Mouse (Mus musculus) bone marrow macrophage, adult 2 months (primary cell): Measurements from ENCODE around the gene Sipa1. TPM values are rescaled to one million over a fixed set of nuclear protein-coding genes. Genes with fewer than 3 reads are reported as not detected.

Experiments
- H3K27ac ChIP-seq: 2 replicates; pipeline ENCODE4 v1.5.1; 2012; ENCODE audit warnings: low read depth, low read length; ENCODE audit not compliant: insufficient read depth
- H3K4me1 ChIP-seq: 2 replicates; pipeline ENCODE4 v1.6.1; 2012; ENCODE audit warnings: low read length; ENCODE audit not compliant: control insufficient read depth, insufficient read depth
- H3K4me3 ChIP-seq: 2 replicates; pipeline ENCODE4 v1.5.1; 2012; ENCODE audit warnings: mild to moderate bottlenecking, low read length, moderate library complexity; ENCODE audit not compliant: insufficient read depth
- CTCF ChIP-seq: IDR thresholded peaks from 2 replicates; pipeline ENCODE4 v1.5.1; 2012; ENCODE audit warnings: low read depth, mild to moderate bottlenecking, low read length, moderate library complexity
- POLR2A ChIP-seq: IDR thresholded peaks from 2 replicates; pipeline ENCODE4 v1.6.1; 2012; ENCODE audit warnings: mild to moderate bottlenecking, low read depth, low read length, borderline replicate concordance
- polyA plus RNA-seq: library from polyadenylated mRNA; stranded (reverse); fragments of >200 nt; gene quantifications from 2 replicates; pipeline ENCODE4 v1.2.4, GENCODE M21; 2012; ENCODE audit not compliant: missing spikeins, insufficient read depth, insufficient read length

Gene Sipa1
- polyA plus RNA-seq, 1 experiment, result 117 TPM

DNA sequence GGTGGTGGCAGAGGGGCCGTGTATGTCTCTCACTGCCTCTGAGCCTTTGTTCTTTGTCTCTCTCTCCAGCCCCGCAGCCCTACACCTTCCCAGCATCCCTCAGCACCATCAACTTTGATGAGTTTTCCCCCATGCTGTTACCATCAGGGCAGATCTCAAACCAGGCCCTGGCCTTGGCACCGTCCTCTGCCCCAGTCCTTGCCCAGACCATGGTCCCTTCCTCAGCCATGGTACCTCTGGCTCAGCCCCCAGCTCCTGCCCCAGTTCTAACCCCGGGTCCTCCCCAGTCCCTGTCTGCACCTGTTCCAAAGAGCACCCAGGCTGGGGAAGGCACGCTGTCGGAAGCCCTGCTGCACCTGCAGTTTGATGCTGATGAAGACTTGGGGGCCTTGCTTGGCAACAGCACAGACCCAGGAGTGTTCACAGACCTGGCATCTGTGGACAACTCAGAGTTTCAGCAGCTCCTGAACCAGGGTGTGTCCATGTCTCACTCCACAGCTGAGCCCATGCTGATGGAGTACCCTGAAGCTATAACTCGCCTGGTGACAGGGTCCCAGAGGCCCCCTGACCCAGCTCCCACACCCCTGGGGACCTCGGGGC lies 16.7 kb downstream of the Sipa1 start:
- TF ChIP-seq CTCF, result no peak
- TF ChIP-seq POLR2A, result no peak
- H3K4me3 ChIP-seq, result no peak overlapping the region

DNA sequence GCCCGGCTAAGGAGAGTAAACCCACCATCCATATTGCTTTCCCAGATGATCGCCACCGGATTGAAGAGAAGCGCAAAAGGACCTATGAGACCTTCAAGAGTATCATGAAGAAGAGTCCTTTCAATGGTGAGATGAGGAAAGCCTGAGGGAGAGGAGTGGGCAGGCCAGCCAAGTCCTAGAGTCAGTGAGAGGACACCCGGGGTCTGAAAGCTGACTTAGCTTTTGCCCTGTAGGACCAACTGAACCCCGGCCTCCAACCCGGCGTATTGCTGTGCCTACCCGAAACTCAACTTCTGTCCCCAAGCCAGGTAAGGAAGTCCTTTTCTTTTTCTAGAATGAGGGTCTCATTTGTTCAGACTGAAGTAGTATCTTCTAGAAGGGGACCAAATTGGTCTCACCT lies 18.2 kb downstream of the Sipa1 start:
- Histone ChIP-seq H3K4me1 (peaks cover 15% of the 10 kb centered on the region), H3K4me3 (no peak overlapping the region)

More for the DNA sequence above, 16.7 kb downstream of the Sipa1 start:
- peaks cover 15% of the 10 kb centered on the region for H3K4me1 ChIP-seq
- no peak overlapping the region for H3K27ac ChIP-seq

DNA sequence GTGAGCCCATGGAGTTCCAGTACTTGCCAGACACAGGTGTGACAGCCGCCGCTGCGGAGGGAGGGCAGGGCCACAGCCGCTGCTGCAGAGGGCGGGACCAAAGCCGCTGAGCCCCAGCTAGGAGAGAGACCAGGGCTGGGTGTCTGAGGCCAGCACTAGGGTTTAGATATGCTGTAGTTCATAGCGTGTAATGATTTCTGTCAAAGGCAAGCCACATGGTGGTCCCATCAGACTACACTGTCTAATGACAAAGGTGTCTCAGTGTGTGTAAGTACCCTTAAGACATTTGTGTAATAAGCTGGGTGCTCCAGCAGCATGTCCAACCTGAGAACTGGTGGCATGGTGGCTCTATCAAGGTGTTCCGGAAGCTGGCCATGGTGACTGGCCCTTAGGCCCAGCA lies 21.9 kb downstream of the Sipa1 start:
- H3K4me3 ChIP-seq, result no peak overlapping the region

More for the DNA sequence above, 18.2 kb downstream of the Sipa1 start:
- no peak overlapping the region for H3K27ac ChIP-seq
- TF ChIP-seq POLR2A (no peak), CTCF (no peak)

DNA sequence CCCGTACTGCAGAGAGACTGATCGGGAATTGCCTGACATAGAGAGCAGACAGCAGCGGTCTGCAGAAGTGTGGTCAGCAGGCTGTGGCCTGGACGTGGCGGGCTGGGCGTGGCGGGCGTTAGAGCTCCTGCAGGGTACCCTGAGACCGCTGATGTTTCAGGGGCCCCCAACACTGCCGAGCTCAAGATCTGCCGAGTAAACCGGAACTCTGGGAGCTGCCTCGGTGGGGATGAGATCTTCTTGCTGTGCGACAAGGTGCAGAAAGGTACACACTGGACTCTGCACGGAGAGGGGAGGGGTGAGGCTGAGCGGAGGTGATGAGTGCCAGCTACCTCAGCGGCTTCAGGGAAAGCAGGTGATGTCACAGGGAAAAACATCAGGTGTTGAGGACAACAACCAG lies 22.5 kb downstream of the Sipa1 start:
- Histone ChIP-seq H3K4me1 (peaks cover 25% of the 10 kb centered on the region), H3K27ac (no peak overlapping the region), H3K4me3 (no peak overlapping the region)
- TF ChIP-seq POLR2A, result no peak
- TF ChIP-seq CTCF, result no peak

More for the DNA sequence above, 21.9 kb downstream of the Sipa1 start:
- TF ChIP-seq POLR2A (no peak), CTCF (no peak)
- peaks cover 19% of the 10 kb centered on the region for H3K4me1 ChIP-seq
- H3K27ac ChIP-seq, result no peak overlapping the region

DNA sequence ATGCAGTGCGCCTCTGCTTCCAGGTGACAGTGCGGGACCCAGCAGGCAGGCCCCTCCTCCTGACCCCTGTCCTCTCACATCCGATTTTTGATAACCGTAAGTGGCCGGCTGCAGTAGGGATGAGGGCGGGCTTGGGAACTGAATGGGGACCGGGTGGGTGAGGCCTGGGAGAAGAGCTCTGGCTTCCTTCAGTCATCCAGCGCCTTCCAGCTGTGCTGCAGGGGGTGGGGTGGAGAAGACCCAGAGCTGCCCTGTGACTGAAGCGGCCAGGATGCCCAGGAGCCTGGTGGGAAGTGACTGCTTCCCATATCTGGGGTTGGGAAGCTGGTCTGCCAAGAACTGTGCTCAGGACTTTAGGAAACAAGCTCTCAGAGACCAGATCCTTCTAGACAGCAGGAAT lies 23.2 kb downstream of the Sipa1 start:
- no peak for TF ChIP-seq CTCF
- TF ChIP-seq POLR2A, result no peak
- Histone ChIP-seq H3K4me1 (peaks cover 25% of the 10 kb centered on the region), H3K27ac (no peak overlapping the region), H3K4me3 (no peak overlapping the region)

- TF ChIP-seq POLR2A, result no peak
- no peak for TF ChIP-seq CTCF
- peak overlapping the region; percentile 94 for H3K4me3 ChIP-seq
- no peak overlapping the region for H3K27ac ChIP-seq
- H3K4me1 ChIP-seq, result peaks cover 25% of the 10 kb centered on the region
These were observed 25.0 kb downstream of the Sipa1 start for GRCm38 (mm10) chr19:5638416-5639005.

DNA sequence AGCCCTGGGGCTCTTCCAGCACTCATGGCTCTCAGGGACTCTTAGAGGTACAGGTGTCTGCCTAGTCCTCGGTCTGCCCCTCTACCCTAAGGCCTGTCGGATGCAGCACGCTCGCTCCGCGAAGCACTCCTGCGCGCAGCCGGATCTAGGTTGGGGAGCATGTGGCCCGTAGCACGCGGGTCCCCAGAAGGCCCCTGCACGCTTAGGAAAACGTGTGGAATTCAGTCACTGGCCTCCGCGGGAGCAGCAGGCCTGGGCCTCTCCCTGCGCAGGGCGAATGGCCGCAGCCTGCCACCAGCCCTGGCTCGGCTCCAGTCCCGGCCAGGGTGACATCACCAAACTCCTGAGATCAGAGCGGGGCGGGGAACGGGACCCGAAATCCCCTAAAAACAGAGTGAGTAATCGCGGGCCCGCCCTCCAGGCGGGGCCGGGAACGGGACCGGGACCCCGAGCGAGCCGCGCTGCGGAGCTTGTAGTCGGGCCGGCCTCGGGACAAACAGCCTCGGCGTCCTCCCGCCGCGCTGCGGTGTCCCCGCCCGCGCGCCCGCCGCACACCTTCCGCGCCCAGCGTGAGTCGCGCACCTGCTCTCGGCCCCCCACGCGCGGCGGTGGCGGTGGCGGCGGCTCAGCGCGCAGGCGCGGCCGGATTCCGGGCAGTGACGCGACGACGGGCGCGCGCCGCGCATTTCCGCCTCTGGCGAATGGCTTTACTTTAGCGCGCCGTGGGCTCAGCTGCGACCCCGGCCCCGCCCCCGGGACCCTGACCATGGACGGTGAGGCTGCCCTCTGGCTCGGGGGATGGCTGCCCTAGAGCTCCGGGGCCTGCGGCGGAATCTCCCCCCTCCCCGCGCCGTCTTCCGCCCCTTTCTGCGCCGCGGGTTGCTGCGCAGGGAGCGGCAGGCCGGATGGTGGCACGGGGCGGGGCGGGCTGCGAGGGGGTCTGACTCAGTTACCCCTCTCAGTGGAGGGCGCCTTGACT lies 26.1 kb downstream of the Sipa1 start, which contains the start of gene Rela:
Rela (plus strand) TSS at position 415 of the 979 bp plus-strand sequence.
- Histone ChIP-seq H3K4me3 (peak within 1 kb of the TSS; percentile 94), H3K27ac (peak within 1 kb of the TSS; percentile 84), H3K4me1 (peaks cover 25% of the 10 kb centered on the region)
- TF ChIP-seq CTCF (no peak), POLR2A (no peak)

GRCm38 (mm10) chr19:5636571-5637041 lies 26.9 kb downstream of the Sipa1 start:
- Histone ChIP-seq H3K4me3 (peak overlapping the region; percentile 94), H3K4me1 (peaks cover 25% of the 10 kb centered on the region), H3K27ac (peak overlapping the region; percentile 84)
- TF ChIP-seq CTCF (no peak), POLR2A (no peak)

GRCm38 (mm10) chr19:5636036-5636570 lies 27.4 kb downstream of the Sipa1 start:
- no peak overlapping the region for H3K27ac ChIP-seq
- no peak overlapping the region for H3K4me3 ChIP-seq
- TF ChIP-seq CTCF (no peak), POLR2A (no peak)

More at GRCm38 (mm10) chr19:5636036-5636570, 27.4 kb downstream of the Sipa1 start:
- peaks cover 25% of the 10 kb centered on the region for H3K4me1 ChIP-seq
